Mouse (Mus musculus) liver, postnatal 0 days (tissue): Measurements from ENCODE around the gene Tomm7.

Source experiments
- CTCF ChIP-seq: sonication (generic); IDR thresholded peaks from 2 replicates; pipeline ENCODE4 v1.5.1; 2016; ENCODE audit warnings: antibody characterized with exemption, low read depth
- EP300 ChIP-seq: IDR thresholded peaks from 2 replicates; pipeline ENCODE4 v1.6.1; 2016; ENCODE audit warnings: antibody characterized with exemption, low read depth, mild to moderate bottlenecking

GRCm38 (mm10) chr5:23855484-23855883, 11.5 kb upstream of the Tomm7 start:
- TF ChIP-seq CTCF (no peak), EP300 (no peak)
